Mouse (Mus musculus): ENCODE data around the gene Olfr322. TPM values are rescaled to one million over a fixed set of nuclear protein-coding genes. Genes with fewer than 3 reads are reported as not detected.
"Not testable (repeated sequence)": the region's sequence is repeated elsewhere in the genome, so short reads cannot be mapped to it uniquely, and the experiment has no call there.

Gene Olfr322
- polyA plus RNA-seq, 1 experiment from 2014 or later: not detected

- Histone ChIP-seq H3K9me3 (no peaks in the 10 kb centered on the region), H3K27me3 (ENCODE audit: insufficient read depth, poor library complexity, severe bottlenecking) (peaks cover 41% of the 10 kb centered on the region), H3K36me3 (no peaks in the 10 kb centered on the region), H3K27ac (no peak overlapping the region), H3K4me1 (replicated peaks) (peaks cover 10% of the 10 kb centered on the region), H3K4me3 (no peak overlapping the region)
- 86% methylated on average over 13 of the region's 13 CpGs for WGBS
- no peak for DNase-seq (ENCODE audit: low spot score)
Observed at GRCm38 (mm10) chr11:58641638-58642358, 16.8 kb upstream of the Olfr322 start.

GRCm38 (mm10) chr11:58643350-58643749 is 15.2 kb upstream of the Olfr322 start:
- peak; percentile 48 for DNase-seq (ENCODE audit: low spot score)
- no peaks in the 10 kb centered on the region for H3K36me3 ChIP-seq
- 36% methylated on average over 6 of the region's 6 CpGs for whole genome bisulfite sequencing
- H3K27ac ChIP-seq: no peak overlapping the region
- peaks cover 31% of the 10 kb centered on the region for H3K27me3 ChIP-seq (ENCODE audit: insufficient read depth, poor library complexity, severe bottlenecking)
- H3K4me1 ChIP-seq (replicated peaks): peaks cover 10% of the 10 kb centered on the region
- no peaks in the 10 kb centered on the region for H3K9me3 ChIP-seq
- no peak overlapping the region for H3K4me3 ChIP-seq

- WGBS: 92% methylated on average over 3 of the region's 3 CpGs
Observed at GRCm38 (mm10) chr11:58655151-58655550, 3.4 kb upstream of the Olfr322 start.

GRCm38 (mm10) chr11:58669252-58669651 is 10.7 kb downstream of the Olfr322 start:
- Histone ChIP-seq H3K4me1 (replicated peaks) (no peaks in the 10 kb centered on the region), H3K4me3 (no peak overlapping the region), H3K36me3 (no peaks in the 10 kb centered on the region), H3K27me3 (ENCODE audit: insufficient read depth, poor library complexity, severe bottlenecking) (no peaks in the 10 kb centered on the region), H3K27ac (no peak overlapping the region), H3K9me3 (no peaks in the 10 kb centered on the region)
- no peak for DNase-seq (ENCODE audit: low spot score)

More at GRCm38 (mm10) chr11:58655151-58655550, 3.4 kb upstream of the Olfr322 start:
- no peak overlapping the region for H3K27ac ChIP-seq
- peaks cover 6% of the 10 kb centered on the region; the same call in 1 of the 2 replicates for H3K4me1 ChIP-seq (replicated peaks)
- no peaks in the 10 kb centered on the region for H3K36me3 ChIP-seq
- H3K4me3 ChIP-seq: no peak overlapping the region
- no peak for DNase-seq (ENCODE audit: low spot score)
- H3K9me3 ChIP-seq: 0 out of 2 replicates have a peak, but pooled peaks cover 3% of the 10 kb centered on the region
- H3K27me3 ChIP-seq (ENCODE audit: insufficient read depth, poor library complexity, severe bottlenecking): no peaks in the 10 kb centered on the region

- Histone ChIP-seq H3K27me3 (ENCODE audit: insufficient read depth, poor library complexity, severe bottlenecking) (no peaks in the 10 kb centered on the region), H3K4me1 (replicated peaks) (no peaks in the 10 kb centered on the region), H3K36me3 (no peaks in the 10 kb centered on the region), H3K27ac (no peak overlapping the region), H3K4me3 (no peak overlapping the region), H3K9me3 (no peaks in the 10 kb centered on the region)
- 58% methylated on average over 4 of the region's 4 CpGs for WGBS
- no peak for DNase-seq (ENCODE audit: low spot score)
Observed at GRCm38 (mm10) chr11:58671825-58672224, 13.2 kb downstream of the Olfr322 start.

DNA sequence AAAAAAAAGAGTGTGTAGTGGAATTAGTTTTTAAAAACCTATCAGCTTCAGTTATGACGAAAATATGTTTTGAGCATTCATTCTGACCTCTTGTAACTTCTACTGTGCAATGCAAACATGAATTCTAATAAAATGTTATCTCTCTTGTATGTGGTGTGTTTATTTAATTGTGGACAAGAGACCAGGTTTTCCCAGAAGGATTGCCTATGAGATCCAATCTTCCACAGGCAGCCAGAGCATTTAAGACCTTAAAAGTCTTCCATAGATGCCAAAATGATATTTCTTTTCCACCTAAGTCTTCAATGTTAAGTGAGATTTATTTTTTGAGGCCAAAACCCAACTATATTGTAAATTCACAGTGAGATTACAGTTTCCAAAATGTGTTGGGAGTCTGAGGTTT is 22.2 kb downstream of the Olfr322 start, which contains the start of gene Olfr320:
TSS of gene Olfr320 (plus strand) at position 301 of the 400 bp plus-strand sequence.
- WGBS: 87% methylated on average over 1 of the region's 1 CpGs
- DNase-seq (ENCODE audit: low spot score): no peak
- H3K4me3 ChIP-seq: no peak within 1 kb of the TSS
- no peaks in the 10 kb centered on the region for H3K27me3 ChIP-seq (ENCODE audit: insufficient read depth, poor library complexity, severe bottlenecking)
- no peaks in the 10 kb centered on the region for H3K9me3 ChIP-seq
- no peak within 1 kb of the TSS for H3K27ac ChIP-seq
- no peaks in the 10 kb centered on the region for H3K4me1 ChIP-seq (replicated peaks)
- H3K36me3 ChIP-seq: no peaks in the 10 kb centered on the region

DNA sequence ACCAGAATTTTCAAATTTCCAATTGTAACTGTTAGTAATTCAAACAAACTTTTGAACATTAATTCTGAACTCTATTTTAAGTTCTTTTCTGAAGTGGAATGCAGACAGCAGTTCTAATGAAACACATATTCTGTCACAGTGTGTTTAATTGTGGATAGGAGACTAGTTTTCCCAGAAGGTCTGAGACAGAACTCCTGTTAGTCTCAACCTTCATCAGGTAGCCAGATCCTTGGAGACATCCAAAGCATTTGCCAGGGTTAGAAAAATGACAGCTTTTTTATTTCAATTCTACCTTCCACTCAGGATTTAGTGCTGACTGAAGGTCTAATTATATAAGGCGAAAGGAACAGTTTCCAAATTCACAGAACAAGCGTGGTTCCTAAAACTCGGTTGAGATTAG is 40.3 kb downstream of the Olfr322 start, which contains the start of gene Olfr319:
TSS of gene Olfr319 (plus strand) at position 301 of the 400 bp plus-strand sequence.
- no peaks in the 10 kb centered on the region for H3K4me1 ChIP-seq (replicated peaks)
- no peaks in the 10 kb centered on the region for H3K36me3 ChIP-seq
- 90% methylated on average over 3 of the region's 3 CpGs for WGBS
- no peaks in the 10 kb centered on the region for H3K27me3 ChIP-seq (ENCODE audit: insufficient read depth, poor library complexity, severe bottlenecking)
- H3K9me3 ChIP-seq: peaks cover 18% of the 10 kb centered on the region
- H3K4me3 ChIP-seq: no peak within 1 kb of the TSS
- no peak within 1 kb of the TSS for H3K27ac ChIP-seq
- DNase-seq (ENCODE audit: low spot score): no peak

GRCm38 (mm10) chr11:58709086-58709485 is 50.5 kb downstream of the Olfr322 start:
- WGBS: 81% methylated on average over 11 of the region's 11 CpGs
- Histone ChIP-seq H3K27me3 (ENCODE audit: insufficient read depth, poor library complexity, severe bottlenecking) (no peaks in the 10 kb centered on the region), H3K4me3 (no peak overlapping the region), H3K9me3 (no peaks in the 10 kb centered on the region), H3K36me3 (no peaks in the 10 kb centered on the region), H3K27ac (no peak overlapping the region), H3K4me1 (replicated peaks) (no peaks in the 10 kb centered on the region)
- DNase-seq (ENCODE audit: low spot score): no peak

GRCm38 (mm10) chr11:58717723-58718122 is 59.1 kb downstream of the Olfr322 start:
- H3K36me3 ChIP-seq; H3K9me3 ChIP-seq; DNase-seq (ENCODE audit: low spot score); H3K27me3 ChIP-seq (ENCODE audit: insufficient read depth, poor library complexity, severe bottlenecking); H3K4me1 ChIP-seq (replicated peaks); H3K27ac ChIP-seq; H3K4me3 ChIP-seq: not testable (repeated sequence)
- WGBS: 89% methylated on average over 7 of the region's 7 CpGs

Other genes with a start within 250 kb of the Olfr322 start
- not detected in 2 replicates for gene 1810065E05Rik, start 237.7 kb upstream of the Olfr322 start, polyA plus RNA-seq (2016; fragmentation: Nextera tagmentation; extraction: Ambion mirVana)
- gene Gm12253, start 226.2 kb upstream of the Olfr322 start, polyA plus RNA-seq (2016; fragmentation: Nextera tagmentation; extraction: Ambion mirVana): not detected in 2 replicates
- not detected in 2 replicates for gene Lypd9, start 205.9 kb upstream of the Olfr322 start, polyA plus RNA-seq (2016; fragmentation: Nextera tagmentation; extraction: Ambion mirVana)
- not detected in 2 replicates for gene Olfr30, start 196.5 kb upstream of the Olfr322 start, polyA plus RNA-seq (2016; fragmentation: Nextera tagmentation; extraction: Ambion mirVana)
- gene Olfr332, start 166.2 kb upstream of the Olfr322 start, polyA plus RNA-seq (2016; fragmentation: Nextera tagmentation; extraction: Ambion mirVana): not detected in 2 replicates
- gene Olfr331, start 156.2 kb upstream of the Olfr322 start, polyA plus RNA-seq (2016; fragmentation: Nextera tagmentation; extraction: Ambion mirVana): not detected in 2 replicates
- not detected in 2 replicates for gene Olfr330, start 123.9 kb upstream of the Olfr322 start, polyA plus RNA-seq (2016; fragmentation: Nextera tagmentation; extraction: Ambion mirVana)
- gene Olfr329-ps, start 112.4 kb upstream of the Olfr322 start, polyA plus RNA-seq (2016; fragmentation: Nextera tagmentation; extraction: Ambion mirVana): not detected in 2 replicates
- gene Olfr328, start 103.1 kb upstream of the Olfr322 start, polyA plus RNA-seq (2016; fragmentation: Nextera tagmentation; extraction: Ambion mirVana): not detected in 2 replicates
- not detected in 2 replicates for gene Olfr224, start 88.2 kb upstream of the Olfr322 start, polyA plus RNA-seq (2016; fragmentation: Nextera tagmentation; extraction: Ambion mirVana)
- gene Olfr325, start 81.1 kb upstream of the Olfr322 start, polyA plus RNA-seq (2016; fragmentation: Nextera tagmentation; extraction: Ambion mirVana): not detected in 2 replicates
- not detected in 2 replicates for gene Olfr324, start 63.7 kb upstream of the Olfr322 start, polyA plus RNA-seq (2016; fragmentation: Nextera tagmentation; extraction: Ambion mirVana)
- gene 2210407C18Rik, start 42.7 kb upstream of the Olfr322 start, polyA plus RNA-seq (2016; fragmentation: Nextera tagmentation; extraction: Ambion mirVana): not detected in 2 replicates
- gene Olfr323, start 28.3 kb upstream of the Olfr322 start, polyA plus RNA-seq (2016; fragmentation: Nextera tagmentation; extraction: Ambion mirVana): not detected in 2 replicates
- gene Trim58, start 18.3 kb upstream of the Olfr322 start, polyA plus RNA-seq (2016; fragmentation: Nextera tagmentation; extraction: Ambion mirVana): 0.54 and 0.60 TPM in 2 replicates
- gene Olfr320, start 22.3 kb downstream of the Olfr322 start, polyA plus RNA-seq (2016; fragmentation: Nextera tagmentation; extraction: Ambion mirVana): not detected in 2 replicates
- not detected in 2 replicates for gene Olfr319, start 40.4 kb downstream of the Olfr322 start, polyA plus RNA-seq (2016; fragmentation: Nextera tagmentation; extraction: Ambion mirVana)
- gene Olfr318, start 65.2 kb downstream of the Olfr322 start, polyA plus RNA-seq (2016; fragmentation: Nextera tagmentation; extraction: Ambion mirVana): not detected in 2 replicates
- not detected in 2 replicates for gene Olfr317, start 80.4 kb downstream of the Olfr322 start, polyA plus RNA-seq (2016; fragmentation: Nextera tagmentation; extraction: Ambion mirVana)
- not detected in 2 replicates for gene Olfr316, start 94.0 kb downstream of the Olfr322 start, polyA plus RNA-seq (2016; fragmentation: Nextera tagmentation; extraction: Ambion mirVana)
- gene Olfr315, start 114.4 kb downstream of the Olfr322 start, polyA plus RNA-seq (2016; fragmentation: Nextera tagmentation; extraction: Ambion mirVana): not detected in 2 replicates
- not detected in 2 replicates for gene Olfr314, start 124.2 kb downstream of the Olfr322 start, polyA plus RNA-seq (2016; fragmentation: Nextera tagmentation; extraction: Ambion mirVana)
- 8.4 and 19.1 TPM in 2 replicates for gene Fam183b, start 143.2 kb downstream of the Olfr322 start, polyA plus RNA-seq (2016; fragmentation: Nextera tagmentation; extraction: Ambion mirVana)
- not detected in 2 replicates for gene Olfr313, start 156.2 kb downstream of the Olfr322 start, polyA plus RNA-seq (2016; fragmentation: Nextera tagmentation; extraction: Ambion mirVana)
- gene Olfr312, start 170.5 kb downstream of the Olfr322 start, polyA plus RNA-seq (2016; fragmentation: Nextera tagmentation; extraction: Ambion mirVana): not detected in 2 replicates
- not detected in 2 replicates for gene Olfr311, start 180.5 kb downstream of the Olfr322 start, polyA plus RNA-seq (2016; fragmentation: Nextera tagmentation; extraction: Ambion mirVana)
- gene Gm12258, start 188.4 kb downstream of the Olfr322 start, polyA plus RNA-seq (2016; fragmentation: Nextera tagmentation; extraction: Ambion mirVana): 10.0 and 12.0 TPM in 2 replicates
- gene 2810021J22Rik, start 208.4 kb downstream of the Olfr322 start, polyA plus RNA-seq (2016; fragmentation: Nextera tagmentation; extraction: Ambion mirVana): 11.3 and 12.4 TPM in 2 replicates
- gene Zfp39, start 245.4 kb downstream of the Olfr322 start, polyA plus RNA-seq (2016; fragmentation: Nextera tagmentation; extraction: Ambion mirVana): 4.3 and 4.7 TPM in 2 replicates

Measured in hindbrain, embryonic 10.5 days (tissue).